Mouse (Mus musculus): ENCODE results near the gene Fcrlb.
"Not testable (repeated sequence)": the region's sequence is repeated elsewhere in the genome, so short reads cannot be mapped to it uniquely, and the experiment has no call there.

Fcrlb gene

GRCm38 (mm10) chr1:170912891-170913615, at the start of gene Fcrlb:
Gene Fcrlb (minus strand): TSS chr1:170912941.
- no peak for DNase-seq (ENCODE audit: low spot score)

DNA sequence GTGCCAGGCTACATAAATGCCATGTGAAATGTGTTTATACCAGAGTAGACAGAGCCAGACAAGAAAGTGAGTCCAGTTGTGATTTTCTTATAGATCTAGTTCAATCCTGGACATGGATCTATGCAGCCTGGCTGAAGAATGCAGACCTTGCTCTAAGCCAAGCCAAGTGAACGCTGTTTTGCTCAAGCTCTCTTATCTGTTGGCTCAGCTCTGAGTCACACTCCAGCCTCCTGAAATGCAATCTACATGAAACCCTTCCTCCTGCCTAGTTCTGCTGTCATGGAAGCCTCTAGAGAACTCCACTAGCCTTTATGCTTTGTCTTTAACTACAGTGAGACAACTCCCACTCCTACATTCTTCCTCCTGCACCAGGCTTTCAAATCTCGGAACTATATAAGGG, 49.6 kb upstream of the Fcrlb start:
- peak; percentile 10 for DNase-seq (ENCODE audit: low spot score)

- DNase-seq (ENCODE audit: low spot score): no peak
These were observed 48.4 kb upstream of the Fcrlb start for GRCm38 (mm10) chr1:170961101-170961500.

- no peak for DNase-seq (ENCODE audit: low spot score)
These were observed 47.0 kb upstream of the Fcrlb start for GRCm38 (mm10) chr1:170959791-170960190.

GRCm38 (mm10) chr1:170958225-170958624, 45.5 kb upstream of the Fcrlb start:
- DNase-seq (ENCODE audit: low spot score): no peak

- DNase-seq (ENCODE audit: low spot score): no peak
These were observed 40.5 kb upstream of the Fcrlb start for GRCm38 (mm10) chr1:170953192-170953591.

- no peak for DNase-seq (ENCODE audit: low spot score)
These were observed 38.0 kb upstream of the Fcrlb start for GRCm38 (mm10) chr1:170950772-170951171.

DNA sequence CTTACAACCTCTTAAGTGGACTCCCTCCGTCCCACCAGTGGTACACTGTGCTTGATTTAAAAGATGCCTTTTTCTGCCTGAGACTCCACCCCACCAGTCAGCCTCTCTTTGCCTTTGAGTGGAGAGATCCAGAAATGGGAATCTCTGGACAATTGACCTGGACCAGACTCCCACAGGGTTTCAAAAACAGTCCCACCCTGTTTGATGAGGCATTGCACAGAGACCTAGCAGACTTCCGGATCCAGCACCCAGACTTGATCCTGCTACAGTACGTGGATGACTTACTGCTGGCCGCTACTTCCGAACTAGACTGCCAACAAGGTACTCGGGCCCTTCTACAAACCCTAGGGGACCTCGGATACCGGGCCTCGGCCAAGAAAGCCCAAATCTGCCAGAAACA, 32.2 kb upstream of the Fcrlb start:
- DNase-seq (ENCODE audit: low spot score): not testable (repeated sequence)

- DNase-seq (ENCODE audit: low spot score): not testable (repeated sequence)
These were observed 31.4 kb upstream of the Fcrlb start for GRCm38 (mm10) chr1:170944151-170944550.

GRCm38 (mm10) chr1:170939255-170939654, 26.5 kb upstream of the Fcrlb start:
- DNase-seq (ENCODE audit: low spot score): no peak

- no peak for DNase-seq (ENCODE audit: low spot score)
These were observed 21.6 kb upstream of the Fcrlb start for GRCm38 (mm10) chr1:170934383-170934782.

- no peak for DNase-seq (ENCODE audit: low spot score)
These were observed 21.2 kb upstream of the Fcrlb start for GRCm38 (mm10) chr1:170933940-170934339.

DNA sequence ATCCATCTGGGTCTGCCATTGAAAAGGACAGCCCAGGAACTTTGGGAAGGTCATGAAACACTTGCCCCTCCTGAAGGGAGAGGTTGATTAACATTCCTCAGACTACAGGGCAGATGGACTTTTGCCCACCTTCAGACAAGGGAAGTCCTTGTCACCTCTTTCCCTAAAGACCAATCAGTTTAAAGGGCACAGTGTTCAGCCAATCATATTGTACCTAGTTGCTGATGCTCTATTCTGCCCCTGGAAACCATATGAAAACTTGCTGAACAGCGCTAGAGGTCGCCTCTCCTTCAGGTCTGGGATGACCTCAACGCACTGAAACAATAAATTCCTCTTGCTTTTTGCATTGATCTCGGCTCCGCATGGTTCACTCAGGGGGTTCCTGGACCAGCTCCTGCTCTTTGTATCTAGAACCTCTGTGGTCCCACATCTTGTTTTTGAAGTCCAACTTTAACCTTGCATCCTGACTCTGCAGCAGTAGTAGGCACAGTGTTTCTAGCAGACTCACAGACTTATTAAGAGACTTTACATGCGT, 20.7 kb upstream of the Fcrlb start:
- DNase-seq (ENCODE audit: low spot score): no peak

DNA sequence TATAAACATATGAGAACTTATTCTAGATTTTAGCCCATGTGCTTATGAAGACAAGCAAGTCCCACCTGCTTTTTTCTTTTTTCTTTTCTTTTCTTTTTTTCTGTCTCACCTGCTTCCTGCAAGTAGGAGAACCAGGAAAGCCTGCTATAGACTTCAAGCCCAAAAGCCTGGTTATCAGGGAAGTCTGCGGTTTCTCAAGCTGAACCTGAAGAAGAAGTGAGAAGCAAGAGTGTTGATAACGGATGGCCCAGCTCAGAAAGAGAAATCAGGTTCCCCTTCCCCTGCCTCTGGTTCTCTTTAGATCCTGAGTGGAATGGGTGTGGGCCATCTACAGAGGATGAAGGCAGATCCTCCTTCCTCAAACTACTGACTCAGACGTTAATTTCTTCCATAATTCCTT, 19.3 kb upstream of the Fcrlb start:
- no peak for DNase-seq (ENCODE audit: low spot score)

GRCm38 (mm10) chr1:170929245-170929644, 16.5 kb upstream of the Fcrlb start:
- DNase-seq (ENCODE audit: low spot score): no peak

- no peak for DNase-seq (ENCODE audit: low spot score)
These were observed 15.7 kb upstream of the Fcrlb start for GRCm38 (mm10) chr1:170928467-170928866.

- DNase-seq (ENCODE audit: low spot score): no peak
These were observed 14.6 kb upstream of the Fcrlb start, which contains the start of gene Fcrla for GRCm38 (mm10) chr1:170927378-170927777. Gene Fcrla (minus strand): TSS chr1:170927583.

DNA sequence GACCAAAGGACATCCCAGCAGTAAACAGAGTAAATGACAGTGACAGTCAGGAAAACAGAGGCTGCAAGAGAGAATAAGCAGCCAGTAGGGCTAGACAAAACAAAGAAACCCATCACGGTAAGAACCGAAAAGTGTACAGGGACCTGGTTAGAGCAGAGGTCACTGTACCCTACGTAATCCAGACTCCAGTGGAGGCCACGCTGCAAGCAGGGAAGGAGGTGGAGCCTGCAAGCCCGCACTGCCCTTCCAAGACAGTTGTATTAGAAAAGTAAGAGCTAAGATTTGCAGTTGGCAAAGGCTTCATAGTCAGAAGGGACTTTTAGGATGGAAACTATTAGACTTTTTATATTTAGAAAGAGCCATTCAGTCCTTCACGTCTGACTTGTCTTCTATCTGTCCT, 14.2 kb upstream of the Fcrlb start:
- DNase-seq (ENCODE audit: low spot score): no peak

- no peak for DNase-seq (ENCODE audit: low spot score)
These were observed 11.7 kb upstream of the Fcrlb start for GRCm38 (mm10) chr1:170924485-170924884.

- no peak for DNase-seq (ENCODE audit: low spot score)
These were observed 6.6 kb upstream of the Fcrlb start for GRCm38 (mm10) chr1:170919308-170919707.

- no peak for DNase-seq (ENCODE audit: low spot score)
These were observed 2.9 kb upstream of the Fcrlb start for GRCm38 (mm10) chr1:170915657-170916056.

GRCm38 (mm10) chr1:170911907-170912660, 657 bp downstream of the Fcrlb start:
- DNase-seq (ENCODE audit: low spot score): no peak

DNA sequence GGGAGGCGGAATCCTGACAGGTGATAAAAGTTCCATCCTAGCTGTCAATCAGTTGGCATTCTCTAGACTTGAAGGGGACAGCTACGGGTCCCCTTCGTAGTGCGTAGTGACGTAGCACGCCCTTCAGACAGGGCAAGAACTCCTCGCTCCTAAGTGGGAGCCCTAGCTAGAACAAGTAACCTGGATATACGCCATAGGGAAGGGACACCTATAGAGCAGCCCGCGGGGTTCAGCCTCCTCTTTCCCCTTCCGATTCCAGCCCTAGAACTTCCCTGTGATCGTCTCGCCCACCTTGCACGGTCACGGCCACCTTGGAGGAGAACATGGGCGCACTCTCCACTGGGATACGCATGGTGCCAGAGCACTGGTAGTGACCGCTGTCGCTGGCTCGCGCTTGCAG, 4.4 kb downstream of the Fcrlb start:
- DNase-seq (ENCODE audit: low spot score): no peak
